Mouse (Mus musculus) myocyte (in vitro differentiated cells): Measurements from ENCODE around the gene Hba-x. TPM values are rescaled to one million over a fixed set of nuclear protein-coding genes. Genes with fewer than 3 reads are reported as not detected.
A peak's percentile ranks its signal among the peaks of the same experiment; 100 is the strongest.
"Not testable (repeated sequence)": the region's sequence is repeated elsewhere in the genome, so short reads cannot be mapped to it uniquely, and the experiment has no call there.

Experiments used
- H3K27me3 ChIP-seq: one replicate; pipeline ENCODE4 v1.6.1; 2011; ENCODE audit not compliant: control insufficient read depth, insufficient read depth, insufficient read length
- H3K36me3 ChIP-seq: one replicate; pipeline ENCODE4 v1.6.1; 2011; ENCODE audit not compliant: control insufficient read depth, insufficient read depth
- H3K4me2 ChIP-seq: one replicate; pipeline ENCODE4 v1.6.1; 2011; ENCODE audit warnings: low read depth, control low read depth
- H3K4me3 ChIP-seq: one replicate; pipeline ENCODE4 v1.5.1; 2011; ENCODE audit warnings: mild to moderate bottlenecking, control low read depth, moderate library complexity
- H3K79me2 ChIP-seq: one replicate; pipeline ENCODE4 v1.6.1; 2011; ENCODE audit not compliant: control insufficient read depth, insufficient read depth
- H3ac ChIP-seq: one replicate; pipeline ENCODE4 v1.6.1; 2011; ENCODE audit not compliant: control insufficient read depth, insufficient read length
- CEBPB ChIP-seq: IDR thresholded peaks from 2 replicates; pipeline ENCODE4 v1.6.1; 2011; ENCODE audit warnings: mild to moderate bottlenecking, moderate library complexity; ENCODE audit not compliant: poor library complexity, insufficient read depth, severe bottlenecking
- E2F4 ChIP-seq: IDR thresholded peaks from one replicate; pipeline ENCODE4 v1.6.1; 2011; ENCODE audit warnings: mild to moderate bottlenecking, control low read depth, moderate library complexity; ENCODE audit not compliant: insufficient read depth
- MAX ChIP-seq: IDR thresholded peaks from one replicate; pipeline ENCODE4 v1.6.1; 2011; ENCODE audit warnings: low read depth, mild to moderate bottlenecking, control low read depth
- MYOD1 ChIP-seq, 3 experiments: IDR thresholded peaks; one replicate each; pipeline ENCODE4 v1.6.1; 2011; ENCODE audit warnings: control low read depth in 2 of 3, low read depth in 2 of 3, mild to moderate bottlenecking in 2 of 3, moderate library complexity in 1 of 3; ENCODE audit not compliant: insufficient read length in 2 of 3, control insufficient read depth in 1 of 3
- MYOG ChIP-seq, 3 experiments: IDR thresholded peaks; one replicate each; pipeline ENCODE4 v1.6.1; 2011; ENCODE audit warnings: control low read depth in 2 of 3, low read depth in 2 of 3, mild to moderate bottlenecking in 2 of 3; ENCODE audit not compliant: insufficient read length in 2 of 3, control insufficient read depth in 1 of 3, insufficient read depth in 1 of 3
- POLR2A ChIP-seq: IDR thresholded peaks from one replicate; pipeline ENCODE4 v1.6.1; 2011; ENCODE audit warnings: low read depth, mild to moderate bottlenecking, control low read depth, moderate library complexity; ENCODE audit not compliant: insufficient read length
- POLR2AphosphoS2 ChIP-seq: IDR thresholded peaks from one replicate; pipeline ENCODE4 v1.6.1; 2011; ENCODE audit warnings: low read depth, control low read depth; ENCODE audit not compliant: insufficient read length
- REST ChIP-seq: IDR thresholded peaks from one replicate; pipeline ENCODE4 v1.6.1; 2011; ENCODE audit warnings: mild to moderate bottlenecking, control low read depth, moderate library complexity; ENCODE audit not compliant: insufficient read depth, insufficient read length
- SRF ChIP-seq: IDR thresholded peaks from one replicate; pipeline ENCODE4 v1.6.1; 2011; ENCODE audit warnings: low read depth; ENCODE audit not compliant: control insufficient read depth, insufficient read length
- TCF12 ChIP-seq: IDR thresholded peaks from one replicate; pipeline ENCODE4 v1.6.1; 2011; ENCODE audit warnings: mild to moderate bottlenecking, control low read depth; ENCODE audit not compliant: poor library complexity, insufficient read depth, severe bottlenecking
- TCF3 ChIP-seq: IDR thresholded peaks from one replicate; pipeline ENCODE4 v1.6.1; 2011; ENCODE audit warnings: low read depth, control low read depth; ENCODE audit not compliant: insufficient read length
- USF1 ChIP-seq: IDR thresholded peaks from one replicate; pipeline ENCODE4 v1.6.1; 2011; ENCODE audit warnings: low read depth, mild to moderate bottlenecking, control low read depth, moderate library complexity
- polyA plus RNA-seq: library from polyadenylated mRNA; unstranded; fragments of >200 nt; fragmentation: generic; extraction: Trizol; gene quantifications from one replicate; pipeline ENCODE4 v1.2.1, GENCODE M21; 2012; ENCODE audit warnings: missing spikeins

Hba-x gene
- polyA plus RNA-seq, 1 experiment: not detected

- no peaks in the 10 kb centered on the region for H3K79me2 ChIP-seq
- H3K4me2 ChIP-seq: no peak overlapping the region
- no peak overlapping the region for H3ac ChIP-seq
- no peaks in the 10 kb centered on the region for H3K36me3 ChIP-seq
- no peak overlapping the region for H3K4me3 ChIP-seq
- TF ChIP-seq POLR2AphosphoS2 (no peak), TCF3 (no peak), MYOG (IDR thresholded peaks at IDR 0.05; ENCODE audit: control insufficient read depth in 1 of 3, insufficient read depth in 1 of 3, insufficient read length in 2 of 3, low read depth in 2 of 3) (no peak), USF1 (no peak)
- H3K27me3 ChIP-seq: no peaks in the 10 kb centered on the region
Observed at GRCm38 (mm10) chr11:32297866-32298531, 21.8 kb downstream of the Hba-x start.

GRCm38 (mm10) chr11:32298532-32298918 is 22.3 kb downstream of the Hba-x start:
- H3K4me2 ChIP-seq: no peak overlapping the region
- no peak overlapping the region for H3ac ChIP-seq
- no peaks in the 10 kb centered on the region for H3K36me3 ChIP-seq
- H3K79me2 ChIP-seq: no peaks in the 10 kb centered on the region
- H3K27me3 ChIP-seq: no peaks in the 10 kb centered on the region
- no peak for TF ChIP-seq E2F4
- TF ChIP-seq CEBPB: no peak
- TF ChIP-seq POLR2AphosphoS2: no peak
- TF ChIP-seq REST: no peak
- no peak for TF ChIP-seq MYOG (IDR thresholded peaks at IDR 0.05; ENCODE audit: control insufficient read depth in 1 of 3, insufficient read depth in 1 of 3, insufficient read length in 2 of 3, low read depth in 2 of 3)
- TF ChIP-seq MYOD1 (IDR thresholded peaks at IDR 0.05; ENCODE audit: control insufficient read depth in 1 of 3, insufficient read length in 2 of 3, low read depth in 2 of 3): no peak
- no peak for TF ChIP-seq POLR2A
- TF ChIP-seq TCF3: no peak
- H3K4me3 ChIP-seq: no peak overlapping the region

- not testable (repeated sequence) for H3K4me3 ChIP-seq, H3ac ChIP-seq
Observed at GRCm38 (mm10) chr11:32299865-32300264, 23.7 kb downstream of the Hba-x start, which contains the start of gene Hbq1a. Gene Hbq1a, plus strand, starts transcription at chr11:32300069.

DNA sequence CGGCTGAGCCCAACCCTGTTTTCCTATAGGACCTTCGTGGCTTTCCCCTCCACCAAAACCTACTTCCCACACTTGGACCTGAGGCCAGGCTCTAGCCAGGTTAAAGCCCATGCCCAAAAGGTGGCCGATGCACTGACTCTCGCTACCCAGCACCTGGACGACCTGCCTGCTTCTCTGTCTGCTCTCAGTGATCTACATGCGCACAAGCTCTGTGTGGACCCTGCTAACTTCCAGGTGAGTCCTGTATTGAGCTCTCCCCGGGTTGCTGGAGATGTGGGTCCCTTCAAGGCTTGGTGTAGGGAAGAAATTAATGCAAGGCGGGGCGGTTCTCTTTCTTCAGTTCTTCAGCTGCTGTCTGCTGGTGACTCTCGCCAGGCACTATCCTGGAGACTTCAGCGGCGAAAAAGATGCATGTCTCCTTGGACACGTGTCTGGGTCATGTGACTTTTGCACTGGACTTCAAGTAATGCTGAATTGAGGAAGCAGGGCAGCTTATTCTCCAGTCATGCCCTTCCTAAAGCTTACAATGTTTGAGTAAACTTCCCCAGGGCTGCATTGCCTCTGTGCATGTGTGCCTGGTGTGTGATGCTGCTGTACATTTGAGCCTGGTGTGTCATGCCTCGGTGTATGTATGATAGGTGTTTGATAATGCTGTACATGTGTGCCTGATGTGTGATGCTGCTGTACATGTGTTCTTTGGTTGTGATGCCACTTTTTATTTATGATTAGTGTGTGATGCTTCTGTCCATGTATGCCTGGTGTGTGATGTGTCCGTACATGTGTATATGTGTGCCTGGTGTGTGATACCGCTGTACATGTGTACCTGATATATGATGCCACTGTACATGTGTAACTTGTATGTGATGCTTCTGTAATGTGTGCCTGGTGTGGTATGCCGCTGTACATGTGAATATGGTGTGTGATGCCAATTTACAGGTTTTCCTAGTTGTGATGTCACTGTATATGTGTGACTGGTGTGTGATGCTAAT is 24.4 kb downstream of the Hba-x start:
- Histone ChIP-seq H3K36me3 (no peaks in the 10 kb centered on the region), H3K4me3 (no peak overlapping the region)

More at GRCm38 (mm10) chr11:32299865-32300264, 23.7 kb downstream of the Hba-x start, which contains the start of gene Hbq1a:
- peak within 1 kb of the TSS; percentile 38 for H3K4me2 ChIP-seq
- not testable (repeated sequence) for H3K27me3 ChIP-seq, H3K79me2 ChIP-seq, H3K36me3 ChIP-seq

GRCm38 (mm10) chr11:32301506-32301905 is 25.3 kb downstream of the Hba-x start:
- Histone ChIP-seq H3K4me3 (no peak overlapping the region), H3K4me2 (no peak overlapping the region), H3ac (no peak overlapping the region), H3K36me3 (no peaks in the 10 kb centered on the region), H3K27me3 (peaks cover 7% of the 10 kb centered on the region), H3K79me2 (no peaks in the 10 kb centered on the region)
- TF ChIP-seq MAX: no peak
- no peak for TF ChIP-seq POLR2AphosphoS2
- no peak for TF ChIP-seq MYOG (IDR thresholded peaks at IDR 0.05; ENCODE audit: control insufficient read depth in 1 of 3, insufficient read depth in 1 of 3, insufficient read length in 2 of 3, low read depth in 2 of 3)
- no peak for TF ChIP-seq SRF
- TF ChIP-seq POLR2A: no peak
- TF ChIP-seq MYOD1 (IDR thresholded peaks at IDR 0.05; ENCODE audit: control insufficient read depth in 1 of 3, insufficient read length in 2 of 3, low read depth in 2 of 3): no peak
- no peak for TF ChIP-seq USF1
- TF ChIP-seq TCF3: no peak
- TF ChIP-seq CEBPB: no peak
- TF ChIP-seq TCF12: no peak
- no peak for TF ChIP-seq REST
- no peak for TF ChIP-seq E2F4

More for the DNA sequence above, 24.4 kb downstream of the Hba-x start:
- H3K79me2 ChIP-seq: no peaks in the 10 kb centered on the region
- H3K27me3 ChIP-seq: peaks cover 7% of the 10 kb centered on the region
- H3ac ChIP-seq: no peak overlapping the region
- peak overlapping the region; percentile 38 for H3K4me2 ChIP-seq
- TF ChIP-seq POLR2AphosphoS2 (no peak), SRF (no peak), USF1 (peak; percentile 62), E2F4 (no peak)
